Comparison of ENCODE assay signal across 28 mouse cellular contexts in the genomic region with DNA sequence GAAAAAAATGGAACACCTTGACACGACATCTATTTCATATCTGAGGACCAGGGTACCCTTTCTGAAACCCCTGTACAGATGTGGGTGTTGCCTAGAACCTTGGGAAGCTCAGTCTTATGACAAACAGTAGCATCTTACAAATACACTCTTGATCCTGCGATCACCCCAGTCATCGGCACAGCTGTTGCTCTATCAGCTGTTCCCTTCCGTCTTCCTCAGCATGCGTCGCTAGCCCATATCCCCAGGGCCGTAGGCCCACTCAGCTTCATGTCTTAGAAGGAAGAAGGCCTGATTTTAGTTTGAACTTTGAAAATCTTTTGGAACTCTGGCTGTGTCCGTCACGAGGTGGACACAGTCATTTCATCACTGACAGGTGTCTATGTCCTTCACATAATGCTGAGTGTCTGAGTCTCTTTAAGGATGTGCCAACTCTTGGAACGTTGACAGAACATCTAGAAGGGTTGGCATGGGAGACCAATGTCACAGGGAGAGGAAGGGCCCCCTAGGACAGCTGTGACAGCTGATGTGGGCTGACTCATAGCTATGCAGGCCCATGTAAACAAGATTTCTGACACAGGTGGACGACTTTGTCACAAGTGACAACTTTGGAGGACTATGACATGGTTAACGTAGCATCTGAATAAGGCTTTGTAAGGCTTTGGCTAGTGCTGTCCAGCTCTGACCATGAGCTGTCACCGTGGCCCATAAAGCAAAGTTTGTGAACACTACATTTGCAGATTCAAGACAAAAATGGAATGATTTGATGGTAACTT. TPM values are rescaled to one million over a fixed set of nuclear protein-coding genes. Genes with fewer than 3 reads are reported as not detected.
DNase-seq lines count a peak whose midpoint lies in the region; ATAC-seq lines count a peak whose summit lies in the region.
"Had no signal": no experiment of that assay in that cellular context is flagged by ENCODE, and none has a peak within 500 bp of the region (broad histone marks: within the 10 kb centered on the region; RNA-seq: fewer than 3 reads in every experiment).

No protein-coding gene starts in this region.

- no peak overlapping the region for H3K4me3 ChIP-seq in embryonic facial prominence, embryonic 15.5 days (replicated peaks)
- H3K4me3 ChIP-seq: forebrain, embryonic 13.5 days; heart, adult 2 months; hindbrain, embryonic 10.5 days; hindbrain, embryonic 15.5 days; liver, embryonic 15.5 days; neural tube, embryonic 15.5 days had no signal

- H3K4me2 ChIP-seq in embryonic facial prominence, embryonic 15.5 days (replicated peaks): no peak overlapping the region
- H3K4me2 ChIP-seq: forebrain, embryonic 13.5 days; hindbrain, embryonic 15.5 days; liver, embryonic 15.5 days; lung, embryonic 14.5 days; neural tube, embryonic 15.5 days had no signal

- 0 out of 2 replicates have a peak overlapping the region, but pooled peaks have one; percentile 6 for H3K27ac ChIP-seq in embryonic facial prominence, embryonic 15.5 days (replicated peaks)
- H3K27ac ChIP-seq: forebrain, embryonic 13.5 days; heart, adult 2 months; hindbrain, embryonic 10.5 days; hindbrain, embryonic 15.5 days; liver, embryonic 15.5 days; neural tube, embryonic 15.5 days had no signal

- H3K27me3 ChIP-seq in embryonic facial prominence, embryonic 15.5 days: no peaks in the 10 kb centered on the region
- H3K27me3 ChIP-seq: CH12.LX; forebrain, embryonic 13.5 days; hindbrain, embryonic 15.5 days; liver, embryonic 15.5 days; neural tube, embryonic 15.5 days had no signal

- peak; percentile 24 for DNase-seq in gastrocnemius, postnatal 14 days
- no peak for DNase-seq in gastrocnemius, adult 8-10 months (ENCODE audit: low spot score in 2 of 2)
- peak; percentile 35 for DNase-seq in adrenal gland, postnatal 10 days
- no peak for DNase-seq in ovary, postnatal 14 days (ENCODE audit: low spot score)
- DNase-seq in retina, embryonic 14.5 days (ENCODE audit: low spot score): no peak
- DNase-seq: B cell, adult 2 months; cerebellum, adult 11-12 months; cerebellum, adult 9-11 months; heart, adult 2 months; heart, postnatal 14 days; kidney, adult 11 months; kidney, postnatal 14 days; lung, embryonic 14.5 days; lung, postnatal 14 days; midbrain, embryonic 14.5 days; right cerebral cortex, postnatal 4 days; thymus, postnatal 4 days had no signal

- WGBS in embryonic facial prominence, embryonic 15.5 days: 78% methylated on average over 13 of the region's 13 CpGs

- intact Hi-C loops in gastrocnemius, postnatal 14 days (cut with DNase I; ENCODE audit: low total_unique reads): no loop called here

- H3K4me1 ChIP-seq in embryonic facial prominence, embryonic 15.5 days: peaks cover 6% of the 10 kb centered on the region; the same call in 1 of the 2 replicates

- H3K9ac ChIP-seq in embryonic facial prominence, embryonic 15.5 days: no peak overlapping the region
- H3K9ac ChIP-seq: forebrain, embryonic 13.5 days; hindbrain, embryonic 15.5 days; liver, embryonic 15.5 days; lung, embryonic 14.5 days; neural tube, embryonic 15.5 days had no signal

- peaks cover 3% of the 10 kb centered on the region; the same call in 1 of the 2 replicates for H3K36me3 ChIP-seq in embryonic facial prominence, embryonic 15.5 days
- H3K36me3 ChIP-seq: hindbrain, embryonic 15.5 days; liver, embryonic 15.5 days; neural tube, embryonic 15.5 days had no signal

- 0 out of 2 replicates have a peak, but pooled peaks have one; percentile 20 for ATAC-seq in embryonic facial prominence, embryonic 15.5 days (ENCODE audit: insufficient number of reproducible peaks, low FRiP score, low TSS enrichment, low read depth)
- ATAC-seq: activated CD4-positive, CD25-positive, alpha-beta regulatory T cell, adult 4 months; forebrain, embryonic 13.5 days; inflammation-experienced regulatory T-cells, adult 6 months had no signal

- no peaks in the 10 kb centered on the region for H3K9me3 ChIP-seq in embryonic facial prominence, embryonic 15.5 days (replicated peaks)
- H3K9me3 ChIP-seq: forebrain, embryonic 13.5 days; hindbrain, embryonic 10.5 days; hindbrain, embryonic 15.5 days; liver, embryonic 15.5 days; neural tube, embryonic 15.5 days had no signal

RNA-seq across cellular contexts. Expression of a gene that starts 9.7 kb away (rescaled TPM):
- 10 to 100 TPM; 64.0 to 71.5 TPM for total RNA-seq in gastrocnemius, postnatal 14 days (2021)
- 10 to 100 TPM; 57.0 to 71.2 (median 62.4) TPM for total RNA-seq in gastrocnemius, adult 8-10 months (2022)
- 100 to 1,000 TPM in 1 of 2 experiments, 10 to 100 TPM in 1; 94.4 to 116 TPM for total RNA-seq in adrenal gland, postnatal 10 days (2021)
- polyA plus RNA-seq in embryonic facial prominence, embryonic 15.5 days (2015; fragmentation: Nextera tagmentation; extraction: Ambion mirVana): 222 and 228 TPM in 2 replicates

RNA-seq across cellular contexts. Expression of a gene that starts 10.9 kb away (rescaled TPM):
- total RNA-seq in gastrocnemius, postnatal 14 days (2021): 100 to 1,000 TPM; 118 to 127 TPM
- total RNA-seq in gastrocnemius, adult 8-10 months (2022): 100 to 1,000 TPM; 163 to 198 (median 181) TPM
- 10 to 100 TPM; 63.3 to 66.8 TPM for total RNA-seq in adrenal gland, postnatal 10 days (2021)
- 127 TPM in 2 replicates for polyA plus RNA-seq in embryonic facial prominence, embryonic 15.5 days (2015; fragmentation: Nextera tagmentation; extraction: Ambion mirVana)

RNA-seq across cellular contexts. Expression of a gene that starts 32.5 kb away (rescaled TPM):
- 1 to 10 TPM; 1.8 to 2.0 TPM for total RNA-seq in gastrocnemius, postnatal 14 days (2021)
- under 1 TPM; 0.49 to 0.85 (median 0.74) TPM for total RNA-seq in gastrocnemius, adult 8-10 months (2022)
- total RNA-seq in adrenal gland, postnatal 10 days (2021): 1 to 10 TPM; 3.8 to 4.0 TPM
- 4.6 and 6.0 TPM in 2 replicates for polyA plus RNA-seq in embryonic facial prominence, embryonic 15.5 days (2015; fragmentation: Nextera tagmentation; extraction: Ambion mirVana)
- total RNA-seq: layer of hippocampus, postnatal 14 days; monocyte, adult 5-6 weeks had no signal

RNA-seq across cellular contexts. Expression of a gene that starts 47.4 kb away (rescaled TPM):
- total RNA-seq in gastrocnemius, postnatal 14 days (2021): 1 to 10 TPM; 5.8 to 6.6 TPM
- total RNA-seq in gastrocnemius, adult 8-10 months (2022): 10 to 100 TPM in 2 of 4 experiments, 1 to 10 TPM in 2; 7.9 to 10.8 (median 9.8) TPM
- total RNA-seq in adrenal gland, postnatal 10 days (2021): 10 to 100 TPM; 11.9 to 13.5 TPM
- polyA plus RNA-seq in embryonic facial prominence, embryonic 15.5 days (2015; fragmentation: Nextera tagmentation; extraction: Ambion mirVana): 9.2 and 11.1 TPM in 2 replicates

Comparison
In these comparisons a context has a peak if more than half of its experiments do, and no peak if none do; other contexts are left out.
1. DNase-seq: peak in gastrocnemius, postnatal 14 days (single experiment) and adrenal gland, postnatal 10 days (single experiment); none in gastrocnemius, adult 8-10 months (0 of 2), ovary, postnatal 14 days (single experiment) and retina, embryonic 14.5 days (single experiment).